Mouse (Mus musculus): ENCODE results near the gene Tfrc. TPM values are rescaled to one million over a fixed set of nuclear protein-coding genes. Genes with fewer than 3 reads are reported as not detected.

The Tfrc gene
- total and polyA plus RNA-seq, 2 experiments from 2014 or later, result 39.8 to 51.2 TPM

GRCm38 (mm10) chr16:32572528-32572927 is 36.2 kb upstream of the Tfrc start:
- no peak for ATAC-seq (ENCODE audit: low FRiP score)
- no peaks in the 10 kb centered on the region for H3K4me1 ChIP-seq (ENCODE audit: insufficient read depth, low read length)

GRCm38 (mm10) chr16:32586482-32586881 is 22.2 kb upstream of the Tfrc start:
- H3K9me3 ChIP-seq (ENCODE audit: low read length), result no peaks in the 10 kb centered on the region
- no peaks in the 10 kb centered on the region for H3K4me1 ChIP-seq (ENCODE audit: insufficient read depth, low read length)
- H3K36me3 ChIP-seq (ENCODE audit: insufficient read depth, low read length), result no peaks in the 10 kb centered on the region

More at GRCm38 (mm10) chr16:32572528-32572927, 36.2 kb upstream of the Tfrc start:
- WGBS, result 81% methylated on average over 4 of the region's 4 CpGs
- Histone ChIP-seq H3K9me3 (ENCODE audit: low read length) (no peaks in the 10 kb centered on the region), H3K4me2 (ENCODE audit: low read depth, low read length, poor library complexity, severe bottlenecking) (no peak overlapping the region), H3K27ac (ENCODE audit: low read depth, low read length) (no peak overlapping the region), H3K4me3 (ENCODE audit: low read depth, low read length) (no peak overlapping the region), H3K9ac (replicated peaks; ENCODE audit: low read length, poor library complexity, severe bottlenecking) (no peak overlapping the region), H3K27me3 (ENCODE audit: insufficient read depth, low read length) (no peaks in the 10 kb centered on the region), H3K36me3 (ENCODE audit: insufficient read depth, low read length) (no peaks in the 10 kb centered on the region)
- no peak for TF ChIP-seq CTCF (IDR thresholded peaks at IDR 0.05)
- no peak for DNase-seq (ENCODE audit: low spot score)

GRCm38 (mm10) chr16:32588568-32588967 is 20.2 kb upstream of the Tfrc start:
- no peaks in the 10 kb centered on the region for H3K36me3 ChIP-seq (ENCODE audit: insufficient read depth, low read length)
- H3K4me2 ChIP-seq (ENCODE audit: low read depth, low read length, poor library complexity, severe bottlenecking), result no peak overlapping the region
- WGBS, result 84% methylated on average over 3 of the region's 3 CpGs
- H3K4me3 ChIP-seq (ENCODE audit: low read depth, low read length), result no peak overlapping the region
- no peak overlapping the region for H3K27ac ChIP-seq (ENCODE audit: low read depth, low read length)
- no peak for ATAC-seq (ENCODE audit: low FRiP score)
- no peaks in the 10 kb centered on the region for H3K27me3 ChIP-seq (ENCODE audit: insufficient read depth, low read length)
- no peaks in the 10 kb centered on the region for H3K4me1 ChIP-seq (ENCODE audit: insufficient read depth, low read length)
- no peak overlapping the region for H3K9ac ChIP-seq (replicated peaks; ENCODE audit: low read length, poor library complexity, severe bottlenecking)
- no peak for TF ChIP-seq CTCF (IDR thresholded peaks at IDR 0.05)
- H3K9me3 ChIP-seq (ENCODE audit: low read length), result no peaks in the 10 kb centered on the region
- DNase-seq (ENCODE audit: low spot score), result no peak

More at GRCm38 (mm10) chr16:32586482-32586881, 22.2 kb upstream of the Tfrc start:
- H3K27ac ChIP-seq (ENCODE audit: low read depth, low read length), result no peak overlapping the region
- H3K4me3 ChIP-seq (ENCODE audit: low read depth, low read length), result no peak overlapping the region
- DNase-seq (ENCODE audit: low spot score) (no peak), ATAC-seq (ENCODE audit: low FRiP score) (no peak)
- H3K27me3 ChIP-seq (ENCODE audit: insufficient read depth, low read length), result no peaks in the 10 kb centered on the region
- 90% methylated on average over 4 of the region's 4 CpGs for WGBS
- H3K9ac ChIP-seq (replicated peaks; ENCODE audit: low read length, poor library complexity, severe bottlenecking), result no peak overlapping the region
- TF ChIP-seq CTCF (IDR thresholded peaks at IDR 0.05), result no peak
- H3K4me2 ChIP-seq (ENCODE audit: low read depth, low read length, poor library complexity, severe bottlenecking), result no peak overlapping the region

- no peaks in the 10 kb centered on the region for H3K36me3 ChIP-seq (ENCODE audit: insufficient read depth, low read length)
- 59% methylated on average over 8 of the region's 8 CpGs for WGBS
- DNase-seq (ENCODE audit: low spot score), result no peak
These were observed 17.2 kb upstream of the Tfrc start for GRCm38 (mm10) chr16:32591521-32591920.

GRCm38 (mm10) chr16:32593283-32593805 is 15.4 kb upstream of the Tfrc start:
- ATAC-seq (ENCODE audit: low FRiP score) (no peak), DNase-seq (ENCODE audit: low spot score) (no peak)
- Histone ChIP-seq H3K9ac (replicated peaks; ENCODE audit: low read length, poor library complexity, severe bottlenecking) (no peak overlapping the region), H3K4me2 (ENCODE audit: low read depth, low read length, poor library complexity, severe bottlenecking) (no peak overlapping the region), H3K27ac (ENCODE audit: low read depth, low read length) (no peak overlapping the region), H3K27me3 (ENCODE audit: insufficient read depth, low read length) (no peaks in the 10 kb centered on the region), H3K4me1 (ENCODE audit: insufficient read depth, low read length) (no peaks in the 10 kb centered on the region), H3K9me3 (ENCODE audit: low read length) (no peaks in the 10 kb centered on the region), H3K4me3 (ENCODE audit: low read depth, low read length) (no peak overlapping the region), H3K36me3 (ENCODE audit: insufficient read depth, low read length) (no peaks in the 10 kb centered on the region)
- 95% methylated on average over 5 of the region's 5 CpGs for WGBS
- no peak for TF ChIP-seq CTCF (IDR thresholded peaks at IDR 0.05)

More at GRCm38 (mm10) chr16:32591521-32591920, 17.2 kb upstream of the Tfrc start:
- TF ChIP-seq CTCF (IDR thresholded peaks at IDR 0.05), result no peak
- ATAC-seq (ENCODE audit: low FRiP score), result no peak
- Histone ChIP-seq H3K27me3 (ENCODE audit: insufficient read depth, low read length) (no peaks in the 10 kb centered on the region), H3K4me2 (ENCODE audit: low read depth, low read length, poor library complexity, severe bottlenecking) (no peak overlapping the region), H3K4me1 (ENCODE audit: insufficient read depth, low read length) (no peaks in the 10 kb centered on the region), H3K27ac (ENCODE audit: low read depth, low read length) (no peak overlapping the region), H3K9me3 (ENCODE audit: low read length) (no peaks in the 10 kb centered on the region), H3K4me3 (ENCODE audit: low read depth, low read length) (no peak overlapping the region), H3K9ac (replicated peaks; ENCODE audit: low read length, poor library complexity, severe bottlenecking) (no peak overlapping the region)

DNA sequence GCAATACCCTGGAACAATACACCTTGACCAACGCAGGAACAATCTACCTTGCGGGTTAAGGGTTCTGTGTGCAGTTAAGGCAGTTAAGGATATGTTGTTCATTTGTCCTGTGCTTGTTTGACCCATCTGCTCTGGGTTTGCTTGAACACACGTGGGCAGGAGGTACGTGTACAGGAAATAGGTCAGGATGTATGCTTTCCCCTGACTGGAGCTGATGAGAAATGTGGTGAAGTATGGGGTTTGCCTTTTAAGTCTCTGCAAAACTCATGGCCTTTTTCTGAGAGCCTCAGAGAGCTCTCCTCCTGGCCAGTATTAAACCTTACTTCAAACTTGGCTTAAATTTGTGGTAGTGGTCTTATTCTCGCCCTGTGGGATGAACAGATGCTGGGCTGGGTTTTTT is 14.8 kb upstream of the Tfrc start:
- ATAC-seq (ENCODE audit: low FRiP score), result no peak

More for the DNA sequence above, 14.8 kb upstream of the Tfrc start:
- Histone ChIP-seq H3K4me1 (ENCODE audit: insufficient read depth, low read length) (no peaks in the 10 kb centered on the region), H3K9me3 (ENCODE audit: low read length) (no peaks in the 10 kb centered on the region), H3K9ac (replicated peaks; ENCODE audit: low read length, poor library complexity, severe bottlenecking) (no peak overlapping the region), H3K27ac (ENCODE audit: low read depth, low read length) (no peak overlapping the region), H3K36me3 (ENCODE audit: insufficient read depth, low read length) (no peaks in the 10 kb centered on the region), H3K4me3 (ENCODE audit: low read depth, low read length) (no peak overlapping the region), H3K27me3 (ENCODE audit: insufficient read depth, low read length) (no peaks in the 10 kb centered on the region), H3K4me2 (ENCODE audit: low read depth, low read length, poor library complexity, severe bottlenecking) (no peak overlapping the region)
- no peak for TF ChIP-seq CTCF (IDR thresholded peaks at IDR 0.05)
- DNase-seq (ENCODE audit: low spot score), result no peak
- whole genome bisulfite sequencing, result 81% methylated on average over 5 of the region's 5 CpGs

Data from midbrain, postnatal 0 days (tissue).